Mouse (Mus musculus): ENCODE measurements around the gene Usp50. TPM values are rescaled to one million over a fixed set of nuclear protein-coding genes. Genes with fewer than 3 reads are reported as not detected.
A peak's percentile ranks its signal among the peaks of the same experiment; 100 is the strongest.

The Usp50 gene
- polyA plus RNA-seq (2015; fragmentation: Nextera tagmentation; extraction: Ambion mirVana) = 1.7 and 2.2 TPM in 2 replicates

DNA sequence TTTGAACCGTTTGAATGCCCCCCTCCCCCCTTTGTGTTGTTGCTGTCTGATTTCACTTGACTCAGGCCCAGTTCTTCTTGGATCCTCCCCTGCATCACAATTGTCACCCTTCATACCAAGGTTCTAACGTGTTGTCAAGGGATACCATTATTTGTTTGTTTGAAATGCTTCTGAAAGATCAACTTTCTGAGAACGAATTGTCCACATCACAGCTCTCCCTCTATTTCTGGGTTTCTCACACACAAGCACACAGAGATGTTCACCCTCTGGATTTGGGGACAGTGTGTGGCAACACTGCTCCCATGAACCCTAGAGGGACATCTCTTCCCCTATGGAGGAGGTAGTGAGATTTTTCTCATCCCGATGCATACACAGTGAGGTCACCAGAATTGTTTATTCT, at the start of gene Usp50:
TSS of gene Usp50 (minus strand) at position 101 of the 400 bp plus-strand sequence.
- Histone ChIP-seq H3K27ac (ENCODE audit: low read length) (no peak within 1 kb of the TSS), H3K9me3 (ENCODE audit: control insufficient read depth, low read length) (no peaks in the 10 kb centered on the region), H3K9ac (ENCODE audit: low read length) (no peak within 1 kb of the TSS), H3K36me3 (ENCODE audit: control insufficient read depth, insufficient read depth, low read length) (no peaks in the 10 kb centered on the region), H3K4me1 (replicated peaks; ENCODE audit: control insufficient read depth, insufficient read depth, low read length) (peaks cover 4% of the 10 kb centered on the region; the same call in 1 of the 2 replicates), H3K4me2 (ENCODE audit: low read depth, low read length) (no peak within 1 kb of the TSS), H3K4me3 (ENCODE audit: low read length) (no peak within 1 kb of the TSS), H3K27me3 (ENCODE audit: control insufficient read depth, insufficient read depth, low read depth, low read length) (no peaks in the 10 kb centered on the region)
- WGBS = 62% methylated on average over 4 of the region's 4 CpGs
- no peak for ATAC-seq (ENCODE audit: low read depth)

GRCm38 (mm10) chr2:126817414-126817813, 34.1 kb upstream of the Usp50 start:
- Histone ChIP-seq H3K27me3 (ENCODE audit: control insufficient read depth, insufficient read depth, low read depth, low read length) (no peaks in the 10 kb centered on the region), H3K27ac (ENCODE audit: low read length) (no peak overlapping the region), H3K9me3 (ENCODE audit: control insufficient read depth, low read length) (no peaks in the 10 kb centered on the region), H3K36me3 (ENCODE audit: control insufficient read depth, insufficient read depth, low read length) (peaks cover 6% of the 10 kb centered on the region; the same call in 1 of the 2 replicates), H3K9ac (ENCODE audit: low read length) (no peak overlapping the region), H3K4me2 (ENCODE audit: low read depth, low read length) (no peak overlapping the region), H3K4me3 (ENCODE audit: low read length) (no peak overlapping the region), H3K4me1 (replicated peaks; ENCODE audit: control insufficient read depth, insufficient read depth, low read length) (no peaks in the 10 kb centered on the region)
- no peak for ATAC-seq (ENCODE audit: low read depth)
- WGBS = 63% methylated on average over 2 of the region's 2 CpGs

GRCm38 (mm10) chr2:126816644-126817347, 33.5 kb upstream of the Usp50 start:
- no peak overlapping the region for H3K27ac ChIP-seq (ENCODE audit: low read length)
- H3K4me1 ChIP-seq (replicated peaks; ENCODE audit: control insufficient read depth, insufficient read depth, low read length) = no peaks in the 10 kb centered on the region
- H3K4me2 ChIP-seq (ENCODE audit: low read depth, low read length) = no peak overlapping the region
- H3K4me3 ChIP-seq (ENCODE audit: low read length) = no peak overlapping the region
- WGBS = 82% methylated on average over 4 of the region's 4 CpGs
- no peaks in the 10 kb centered on the region for H3K27me3 ChIP-seq (ENCODE audit: control insufficient read depth, insufficient read depth, low read depth, low read length)
- H3K36me3 ChIP-seq (ENCODE audit: control insufficient read depth, insufficient read depth, low read length) = peaks cover 8% of the 10 kb centered on the region
- H3K9me3 ChIP-seq (ENCODE audit: control insufficient read depth, low read length) = no peaks in the 10 kb centered on the region
- no peak overlapping the region for H3K9ac ChIP-seq (ENCODE audit: low read length)
- ATAC-seq (ENCODE audit: low read depth) = no peak

- Histone ChIP-seq H3K4me2 (ENCODE audit: low read depth, low read length) (no peak overlapping the region), H3K4me1 (replicated peaks; ENCODE audit: control insufficient read depth, insufficient read depth, low read length) (no peaks in the 10 kb centered on the region), H3K27ac (ENCODE audit: low read length) (no peak overlapping the region), H3K27me3 (ENCODE audit: control insufficient read depth, insufficient read depth, low read depth, low read length) (no peaks in the 10 kb centered on the region), H3K4me3 (ENCODE audit: low read length) (no peak overlapping the region), H3K9me3 (ENCODE audit: control insufficient read depth, low read length) (no peaks in the 10 kb centered on the region), H3K9ac (ENCODE audit: low read length) (no peak overlapping the region), H3K36me3 (ENCODE audit: control insufficient read depth, insufficient read depth, low read length) (peaks cover 12% of the 10 kb centered on the region)
- 40% methylated on average over 1 of the region's 1 CpGs for WGBS
- ATAC-seq (ENCODE audit: low read depth) = no peak
Observed at GRCm38 (mm10) chr2:126815822-126816221, 32.6 kb upstream of the Usp50 start.

- no peak for ATAC-seq (ENCODE audit: low read depth)
- H3K36me3 ChIP-seq (ENCODE audit: control insufficient read depth, insufficient read depth, low read length) = peaks cover 28% of the 10 kb centered on the region
- WGBS = 91% methylated on average over 3 of the region's 3 CpGs
Observed at GRCm38 (mm10) chr2:126801980-126802379, 18.7 kb upstream of the Usp50 start.

GRCm38 (mm10) chr2:126798455-126798854, 15.2 kb upstream of the Usp50 start:
- no peak overlapping the region for H3K4me3 ChIP-seq (ENCODE audit: low read length)
- H3K4me1 ChIP-seq (replicated peaks; ENCODE audit: control insufficient read depth, insufficient read depth, low read length) = no peaks in the 10 kb centered on the region
- 70% methylated on average over 5 of the region's 5 CpGs for WGBS
- no peaks in the 10 kb centered on the region for H3K27me3 ChIP-seq (ENCODE audit: control insufficient read depth, insufficient read depth, low read depth, low read length)
- H3K9ac ChIP-seq (ENCODE audit: low read length) = no peak overlapping the region
- H3K9me3 ChIP-seq (ENCODE audit: control insufficient read depth, low read length) = no peaks in the 10 kb centered on the region
- no peak overlapping the region for H3K4me2 ChIP-seq (ENCODE audit: low read depth, low read length)
- no peak overlapping the region for H3K27ac ChIP-seq (ENCODE audit: low read length)
- ATAC-seq (ENCODE audit: low read depth) = peak; percentile 47; the same call in 1 of the 2 replicates
- peaks cover 24% of the 10 kb centered on the region for H3K36me3 ChIP-seq (ENCODE audit: control insufficient read depth, insufficient read depth, low read length)

More at GRCm38 (mm10) chr2:126801980-126802379, 18.7 kb upstream of the Usp50 start:
- no peak overlapping the region for H3K4me3 ChIP-seq (ENCODE audit: low read length)
- H3K27ac ChIP-seq (ENCODE audit: low read length) = no peak overlapping the region
- no peaks in the 10 kb centered on the region for H3K27me3 ChIP-seq (ENCODE audit: control insufficient read depth, insufficient read depth, low read depth, low read length)
- no peaks in the 10 kb centered on the region for H3K4me1 ChIP-seq (replicated peaks; ENCODE audit: control insufficient read depth, insufficient read depth, low read length)
- no peak overlapping the region for H3K4me2 ChIP-seq (ENCODE audit: low read depth, low read length)
- no peaks in the 10 kb centered on the region for H3K9me3 ChIP-seq (ENCODE audit: control insufficient read depth, low read length)
- H3K9ac ChIP-seq (ENCODE audit: low read length) = no peak overlapping the region

GRCm38 (mm10) chr2:126795708-126796107, 12.4 kb upstream of the Usp50 start:
- no peaks in the 10 kb centered on the region for H3K27me3 ChIP-seq (ENCODE audit: control insufficient read depth, insufficient read depth, low read depth, low read length)
- ATAC-seq (ENCODE audit: low read depth) = no peak
- H3K36me3 ChIP-seq (ENCODE audit: control insufficient read depth, insufficient read depth, low read length) = peaks cover 26% of the 10 kb centered on the region
- H3K9me3 ChIP-seq (ENCODE audit: control insufficient read depth, low read length) = no peaks in the 10 kb centered on the region
- no peak overlapping the region for H3K4me3 ChIP-seq (ENCODE audit: low read length)
- no peak overlapping the region for H3K4me2 ChIP-seq (ENCODE audit: low read depth, low read length)
- no peak overlapping the region for H3K9ac ChIP-seq (ENCODE audit: low read length)
- no peak overlapping the region for H3K27ac ChIP-seq (ENCODE audit: low read length)
- 74% methylated on average over 3 of the region's 3 CpGs for WGBS
- H3K4me1 ChIP-seq (replicated peaks; ENCODE audit: control insufficient read depth, insufficient read depth, low read length) = no peaks in the 10 kb centered on the region

GRCm38 (mm10) chr2:126792611-126793010, 9.3 kb upstream of the Usp50 start:
- Histone ChIP-seq H3K27me3 (ENCODE audit: control insufficient read depth, insufficient read depth, low read depth, low read length) (no peaks in the 10 kb centered on the region), H3K36me3 (ENCODE audit: control insufficient read depth, insufficient read depth, low read length) (peaks cover 23% of the 10 kb centered on the region)

DNA sequence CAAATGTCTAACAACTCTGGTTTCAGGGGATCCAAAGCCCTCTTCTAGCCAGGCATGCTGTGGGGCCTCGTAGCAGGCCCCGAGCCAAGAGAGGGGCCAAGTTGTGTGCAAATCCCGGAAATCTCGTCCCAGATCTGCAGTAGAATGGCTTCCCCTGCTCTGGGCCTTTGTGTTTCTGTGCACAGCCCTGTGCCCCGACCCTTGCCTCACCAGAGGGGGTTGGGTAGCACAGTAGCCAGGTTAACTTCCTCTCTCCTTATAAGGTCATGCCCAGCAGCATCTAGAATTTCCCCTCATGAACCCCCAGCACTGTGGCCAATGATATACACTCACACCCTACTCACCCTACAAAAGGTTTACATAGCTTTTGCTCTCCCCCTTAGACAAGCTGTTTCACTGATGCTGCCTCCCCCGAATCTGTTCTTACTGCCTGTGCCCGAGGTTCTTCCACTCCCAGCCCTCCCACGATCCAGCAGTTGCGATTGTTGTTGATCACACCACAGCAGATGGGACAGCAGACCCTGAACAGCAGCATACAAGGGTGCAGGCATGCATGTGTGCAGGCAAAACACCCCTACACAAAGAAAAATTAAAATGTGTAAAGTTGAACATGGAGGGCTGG, 4.6 kb upstream of the Usp50 start:
- peaks cover 4% of the 10 kb centered on the region; the same call in 1 of the 2 replicates for H3K4me1 ChIP-seq (replicated peaks; ENCODE audit: control insufficient read depth, insufficient read depth, low read length)
- ATAC-seq (ENCODE audit: low read depth) = peak; percentile 68; the same call in 1 of the 2 replicates
- peak overlapping the region; percentile 38 for H3K27ac ChIP-seq (ENCODE audit: low read length)
- no peaks in the 10 kb centered on the region for H3K9me3 ChIP-seq (ENCODE audit: control insufficient read depth, low read length)
- WGBS = 35% methylated on average over 9 of the region's 9 CpGs
- no peak overlapping the region for H3K4me2 ChIP-seq (ENCODE audit: low read depth, low read length)
- no peak overlapping the region for H3K4me3 ChIP-seq (ENCODE audit: low read length)
- H3K9ac ChIP-seq (ENCODE audit: low read length) = no peak overlapping the region
- H3K27me3 ChIP-seq (ENCODE audit: control insufficient read depth, insufficient read depth, low read depth, low read length) = no peaks in the 10 kb centered on the region
- H3K36me3 ChIP-seq (ENCODE audit: control insufficient read depth, insufficient read depth, low read length) = peaks cover 10% of the 10 kb centered on the region

More at GRCm38 (mm10) chr2:126792611-126793010, 9.3 kb upstream of the Usp50 start:
- Histone ChIP-seq H3K4me1 (replicated peaks; ENCODE audit: control insufficient read depth, insufficient read depth, low read length) (peaks cover 2% of the 10 kb centered on the region; the same call in 1 of the 2 replicates), H3K9ac (ENCODE audit: low read length) (no peak overlapping the region), H3K27ac (ENCODE audit: low read length) (no peak overlapping the region), H3K4me2 (ENCODE audit: low read depth, low read length) (no peak overlapping the region), H3K4me3 (ENCODE audit: low read length) (no peak overlapping the region), H3K9me3 (ENCODE audit: control insufficient read depth, low read length) (no peaks in the 10 kb centered on the region)
- 70% methylated on average over 5 of the region's 5 CpGs for WGBS
- ATAC-seq (ENCODE audit: low read depth) = no peak
